Mouse (Mus musculus): ENCODE measurements around the gene R3hdm1. TPM values are rescaled to one million over a fixed set of nuclear protein-coding genes. Genes with fewer than 3 reads are reported as not detected.

Gene R3hdm1
- polyA plus RNA-seq, 1 experiment: 46.2 TPM

DNA sequence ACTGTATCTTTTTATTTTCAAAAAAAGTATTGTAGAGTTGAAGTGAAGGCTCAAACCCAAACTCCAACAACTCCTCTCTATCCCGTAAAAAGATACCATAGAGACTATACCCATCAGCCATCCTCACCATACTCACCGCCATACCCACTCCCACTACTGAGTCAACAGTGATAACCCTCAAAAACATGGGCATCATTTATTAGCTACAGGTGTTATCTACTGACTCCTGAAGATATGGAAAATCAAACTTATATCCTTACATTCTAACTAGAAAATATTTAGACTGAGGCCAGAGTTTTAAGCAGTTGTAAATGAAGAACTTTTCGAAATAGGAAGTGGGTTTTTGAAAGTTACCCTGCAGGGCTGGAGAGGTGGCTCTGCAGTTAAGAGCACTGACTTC lies 33.1 kb upstream of the R3hdm1 start:
- TF ChIP-seq CTCF (IDR thresholded peaks at IDR 0.05; ENCODE audit: control insufficient read depth, insufficient read depth, low read length) (no peak), POLR2A (IDR thresholded peaks at IDR 0.05; ENCODE audit: borderline replicate concordance, control insufficient read depth, low read depth, low read length) (no peak)
- Histone ChIP-seq H3K4me3 (replicated peaks; ENCODE audit: control insufficient read depth, low read depth, low read length) (no peak overlapping the region), H3K4me1 (ENCODE audit: control insufficient read depth, insufficient read depth, low read length) (peaks cover 2% of the 10 kb centered on the region; the same call in 1 of the 2 replicates), H3K27ac (ENCODE audit: control insufficient read depth, insufficient read depth, low read depth, low read length, poor library complexity) (no peak overlapping the region)
- WGBS: 78% methylated on average over 3 of the region's 3 CpGs

- H3K27ac ChIP-seq (ENCODE audit: control insufficient read depth, insufficient read depth, low read depth, low read length, poor library complexity): no peak overlapping the region
- no peak overlapping the region for H3K4me3 ChIP-seq (replicated peaks; ENCODE audit: control insufficient read depth, low read depth, low read length)
- TF ChIP-seq CTCF (IDR thresholded peaks at IDR 0.05; ENCODE audit: control insufficient read depth, insufficient read depth, low read length) (no peak), POLR2A (IDR thresholded peaks at IDR 0.05; ENCODE audit: borderline replicate concordance, control insufficient read depth, low read depth, low read length) (no peak)
- peaks cover 2% of the 10 kb centered on the region; the same call in 1 of the 2 replicates for H3K4me1 ChIP-seq (ENCODE audit: control insufficient read depth, insufficient read depth, low read length)
- 86% methylated on average over 6 of the region's 6 CpGs for WGBS
Observed at GRCm38 (mm10) chr1:128073051-128073450, 30.1 kb upstream of the R3hdm1 start.

DNA sequence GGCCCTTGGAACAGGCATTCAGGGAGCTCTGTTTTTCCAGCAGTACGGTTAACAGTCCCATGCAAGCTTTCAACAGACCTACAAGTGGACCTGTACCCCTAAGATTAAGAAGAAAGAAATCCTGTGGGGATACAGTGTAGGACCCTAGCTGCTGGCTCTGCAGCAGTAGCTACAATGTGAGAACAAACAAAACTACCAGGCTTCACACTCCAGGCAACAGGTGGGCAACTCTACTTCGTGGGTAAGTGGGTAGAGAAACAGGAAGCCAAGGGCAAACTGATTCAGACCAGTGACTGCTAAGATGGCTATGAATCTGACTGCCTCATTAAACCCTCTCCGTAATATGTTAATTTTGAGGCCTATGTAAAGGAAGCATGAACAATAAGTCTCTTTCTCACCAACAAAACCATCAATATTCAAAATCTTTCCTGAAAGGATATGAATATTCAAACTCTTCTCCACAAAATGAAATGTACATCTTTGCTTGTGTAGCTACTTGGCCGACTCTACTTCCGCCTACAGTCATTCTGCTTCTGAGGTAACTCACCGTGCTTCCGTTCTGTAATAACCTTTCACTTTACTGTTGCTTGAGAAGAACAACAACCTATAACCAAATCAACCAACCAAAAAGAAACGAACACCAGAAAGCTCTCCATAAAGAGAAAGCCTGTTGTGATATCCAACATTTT lies 26.2 kb upstream of the R3hdm1 start:
- 74% methylated on average over 8 of the region's 8 CpGs for WGBS
- no peak overlapping the region for H3K27ac ChIP-seq (ENCODE audit: control insufficient read depth, insufficient read depth, low read depth, low read length, poor library complexity)
- TF ChIP-seq CTCF (IDR thresholded peaks at IDR 0.05; ENCODE audit: control insufficient read depth, insufficient read depth, low read length) (no peak), POLR2A (IDR thresholded peaks at IDR 0.05; ENCODE audit: borderline replicate concordance, control insufficient read depth, low read depth, low read length) (no peak)
- H3K4me1 ChIP-seq (ENCODE audit: control insufficient read depth, insufficient read depth, low read length): no peaks in the 10 kb centered on the region
- H3K4me3 ChIP-seq (replicated peaks; ENCODE audit: control insufficient read depth, low read depth, low read length): no peak overlapping the region

- TF ChIP-seq CTCF (IDR thresholded peaks at IDR 0.05; ENCODE audit: control insufficient read depth, insufficient read depth, low read length) (no peak), POLR2A (IDR thresholded peaks at IDR 0.05; ENCODE audit: borderline replicate concordance, control insufficient read depth, low read depth, low read length) (no peak)
- Histone ChIP-seq H3K4me3 (replicated peaks; ENCODE audit: control insufficient read depth, low read depth, low read length) (no peak overlapping the region), H3K27ac (ENCODE audit: control insufficient read depth, insufficient read depth, low read depth, low read length, poor library complexity) (no peak overlapping the region), H3K4me1 (ENCODE audit: control insufficient read depth, insufficient read depth, low read length) (no peaks in the 10 kb centered on the region)
- 85% methylated on average over 2 of the region's 2 CpGs for WGBS
Observed at GRCm38 (mm10) chr1:128077788-128078187, 25.3 kb upstream of the R3hdm1 start.

GRCm38 (mm10) chr1:128078646-128079045 lies 24.5 kb upstream of the R3hdm1 start:
- no peak overlapping the region for H3K4me3 ChIP-seq (replicated peaks; ENCODE audit: control insufficient read depth, low read depth, low read length)
- 94% methylated on average over 1 of the region's 1 CpGs for WGBS
- TF ChIP-seq POLR2A (IDR thresholded peaks at IDR 0.05; ENCODE audit: borderline replicate concordance, control insufficient read depth, low read depth, low read length) (no peak), CTCF (IDR thresholded peaks at IDR 0.05; ENCODE audit: control insufficient read depth, insufficient read depth, low read length) (no peak)
- no peaks in the 10 kb centered on the region for H3K4me1 ChIP-seq (ENCODE audit: control insufficient read depth, insufficient read depth, low read length)
- H3K27ac ChIP-seq (ENCODE audit: control insufficient read depth, insufficient read depth, low read depth, low read length, poor library complexity): no peak overlapping the region

DNA sequence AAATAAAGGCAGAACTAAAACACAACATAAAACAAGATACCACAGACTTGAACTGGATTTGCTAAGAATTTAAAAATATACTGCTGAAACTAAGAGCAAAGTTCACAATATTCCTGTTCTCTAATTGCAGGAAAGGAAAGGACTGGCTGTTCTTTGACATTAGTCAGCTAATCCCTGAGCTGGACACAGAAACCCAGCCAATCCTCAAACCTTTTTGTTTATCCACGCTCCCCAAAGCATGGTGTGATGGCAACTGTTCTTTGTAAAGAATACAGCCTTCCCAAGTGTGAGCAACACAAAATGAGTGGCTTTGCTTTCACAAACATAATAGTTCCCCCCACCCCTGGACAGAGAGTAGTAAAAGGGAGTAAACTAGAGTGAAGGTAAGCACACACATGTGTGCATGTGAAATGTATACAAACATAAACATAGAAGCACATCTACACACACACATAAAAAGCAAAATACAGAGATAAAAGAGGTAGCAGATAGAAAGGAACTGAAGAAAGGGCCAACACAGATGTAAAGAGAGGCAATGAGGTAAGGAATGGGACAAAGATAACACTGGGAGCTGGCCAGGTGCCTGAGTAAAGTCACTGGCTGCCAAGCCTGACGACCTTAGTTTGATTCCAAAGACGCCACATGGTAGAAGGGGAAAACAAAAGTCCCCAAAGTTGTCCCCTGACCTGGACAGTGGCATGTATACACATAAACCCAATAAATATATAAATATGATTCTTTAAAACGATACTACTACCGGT lies 22.0 kb upstream of the R3hdm1 start:
- 81% methylated on average over 5 of the region's 5 CpGs for WGBS
- no peak overlapping the region for H3K27ac ChIP-seq (ENCODE audit: control insufficient read depth, insufficient read depth, low read depth, low read length, poor library complexity)

GRCm38 (mm10) chr1:128081873-128082272 lies 21.2 kb upstream of the R3hdm1 start:
- Histone ChIP-seq H3K4me3 (replicated peaks; ENCODE audit: control insufficient read depth, low read depth, low read length) (no peak overlapping the region), H3K27ac (ENCODE audit: control insufficient read depth, insufficient read depth, low read depth, low read length, poor library complexity) (no peak overlapping the region), H3K4me1 (ENCODE audit: control insufficient read depth, insufficient read depth, low read length) (no peaks in the 10 kb centered on the region)
- TF ChIP-seq POLR2A (IDR thresholded peaks at IDR 0.05; ENCODE audit: borderline replicate concordance, control insufficient read depth, low read depth, low read length) (no peak), CTCF (IDR thresholded peaks at IDR 0.05; ENCODE audit: control insufficient read depth, insufficient read depth, low read length) (no peak)
- WGBS: 90% methylated on average over 7 of the region's 7 CpGs

More for the DNA sequence above, 22.0 kb upstream of the R3hdm1 start:
- Histone ChIP-seq H3K4me3 (replicated peaks; ENCODE audit: control insufficient read depth, low read depth, low read length) (no peak overlapping the region), H3K4me1 (ENCODE audit: control insufficient read depth, insufficient read depth, low read length) (no peaks in the 10 kb centered on the region)
- TF ChIP-seq CTCF (IDR thresholded peaks at IDR 0.05; ENCODE audit: control insufficient read depth, insufficient read depth, low read length) (no peak), POLR2A (IDR thresholded peaks at IDR 0.05; ENCODE audit: borderline replicate concordance, control insufficient read depth, low read depth, low read length) (no peak)

GRCm38 (mm10) chr1:128082800-128083199 lies 20.3 kb upstream of the R3hdm1 start:
- TF ChIP-seq POLR2A (IDR thresholded peaks at IDR 0.05; ENCODE audit: borderline replicate concordance, control insufficient read depth, low read depth, low read length) (no peak), CTCF (IDR thresholded peaks at IDR 0.05; ENCODE audit: control insufficient read depth, insufficient read depth, low read length) (no peak)
- 92% methylated on average over 7 of the region's 7 CpGs for WGBS
- Histone ChIP-seq H3K27ac (ENCODE audit: control insufficient read depth, insufficient read depth, low read depth, low read length, poor library complexity) (no peak overlapping the region), H3K4me3 (replicated peaks; ENCODE audit: control insufficient read depth, low read depth, low read length) (no peak overlapping the region), H3K4me1 (ENCODE audit: control insufficient read depth, insufficient read depth, low read length) (no peaks in the 10 kb centered on the region)

Data from bone marrow, adult 2 months (tissue).